22 mouse cellular contexts compared by ENCODE assay signal in genomic region chr1:129002286-129002685, GRCm38 (mm10).
"Had no signal": no experiment of that assay in that cellular context is flagged by ENCODE, and none has a peak within 500 bp of the region (broad histone marks: within the 10 kb centered on the region; RNA-seq: fewer than 3 reads in every experiment).

No protein-coding gene starts in this region.

- H3K27ac ChIP-seq: kidney, postnatal 0 days; limb, embryonic 10.5 days; limb, embryonic 13.5 days; liver, embryonic 12.5 days; liver, embryonic 15.5 days; lung, embryonic 15.5 days; neural tube, embryonic 13.5 days; stomach, embryonic 15.5 days had no signal

- H3K27me3 ChIP-seq: limb, embryonic 13.5 days; liver, embryonic 12.5 days; liver, embryonic 15.5 days; lung, embryonic 15.5 days; neural tube, embryonic 13.5 days; stomach, embryonic 15.5 days had no signal

- H3K4me3 ChIP-seq: limb, embryonic 10.5 days; limb, embryonic 13.5 days; liver, embryonic 12.5 days; liver, embryonic 15.5 days; lung, embryonic 15.5 days; myocyte; neural tube, embryonic 13.5 days; stomach, embryonic 15.5 days had no signal

- H3K9me3 ChIP-seq: limb, embryonic 10.5 days; limb, embryonic 13.5 days; liver, embryonic 12.5 days; liver, embryonic 15.5 days; lung, embryonic 15.5 days; neural tube, embryonic 13.5 days; stomach, embryonic 15.5 days had no signal

- H3K36me3 ChIP-seq: limb, embryonic 10.5 days; limb, embryonic 13.5 days; liver, embryonic 12.5 days; liver, embryonic 15.5 days; lung, embryonic 15.5 days; neural tube, embryonic 13.5 days; stomach, embryonic 15.5 days had no signal

- ATAC-seq: liver, embryonic 12.5 days had no signal

- H3K4me2 ChIP-seq: limb, embryonic 13.5 days; liver, embryonic 12.5 days; liver, embryonic 15.5 days; lung, embryonic 15.5 days; midbrain, embryonic 11.5 days; neural tube, embryonic 13.5 days; stomach, embryonic 15.5 days had no signal

- DNase-seq: kidney, adult 2 months; kidney, postnatal 25 days; layer of hippocampus, postnatal 36 days; liver; lung, adult 18-20 months; lung, postnatal 10 days; lung, postnatal 36 days; midbrain, embryonic 14.5 days; retina, postnatal 1 day; right cerebral cortex, postnatal 25 days; spleen, adult 18-20 months; thymus, postnatal 25 days had no signal

- H3K9ac ChIP-seq: limb, embryonic 13.5 days; liver, embryonic 12.5 days; liver, embryonic 15.5 days; lung, embryonic 15.5 days; neural tube, embryonic 13.5 days; stomach, embryonic 15.5 days had no signal

- H3K4me1 ChIP-seq: limb, embryonic 10.5 days; limb, embryonic 13.5 days; liver, embryonic 12.5 days; liver, embryonic 15.5 days; lung, embryonic 15.5 days; neural tube, embryonic 13.5 days; stomach, embryonic 15.5 days had no signal
